Mouse (Mus musculus): ENCODE results near the gene Nemf.

- no peak for TF ChIP-seq EP300 (IDR thresholded peaks at IDR 0.05; ENCODE audit: low read depth)
- TF ChIP-seq CTCF (IDR thresholded peaks at IDR 0.05; ENCODE audit: low read depth), result no peak
Measured at GRCm38 (mm10) chr12:69294936-69295335, 62.0 kb downstream of the Nemf start.

Measured in liver, postnatal 0 days (tissue).